ENCODE assay signal across 8 mouse cellular contexts in genomic region chr19:44296186-44296585, GRCm38 (mm10). TPM values are rescaled to one million over a fixed set of nuclear protein-coding genes. Genes with fewer than 3 reads are reported as not detected.
A peak's percentile ranks its signal among the peaks of the same experiment; 100 is the strongest.
DNase-seq lines count a peak whose midpoint lies in the region; ATAC-seq and TF ChIP-seq lines count a peak whose summit lies in the region.

No protein-coding gene starts in this region.

- H3K9me3 ChIP-seq in heart, embryonic 12.5 days (replicated peaks), result no peaks in the 10 kb centered on the region
- H3K9me3 ChIP-seq in ES-E14 (ENCODE audit: control insufficient read depth, insufficient read depth, low read depth, low read length), result no peaks in the 10 kb centered on the region
- H3K9me3 ChIP-seq in hindbrain, embryonic 14.5 days (ENCODE audit: control insufficient read depth, low read length), result no peaks in the 10 kb centered on the region
- H3K9me3 ChIP-seq in midbrain, embryonic 16.5 days (replicated peaks; ENCODE audit: control insufficient read depth, low read length, poor library complexity, severe bottlenecking), result no peaks in the 10 kb centered on the region

- in situ Hi-C loops in ES-E14 (cut with MboI; ENCODE audit: low sequenced_read_pairs in 2 of 2, unreplicated experiment in 2 of 2), result loop anchor here in 1 of 2 experiments (5.0 kb wide), 1 partner anchor 49 kb away; no protein-coding TSS in a partner anchor

- 60% methylated on average over 7 of the region's 7 CpGs for WGBS in heart, embryonic 12.5 days
- WGBS in hindbrain, embryonic 14.5 days, result 20% methylated on average over 7 of the region's 7 CpGs
- WGBS in midbrain, embryonic 16.5 days, result 22% methylated on average over 7 of the region's 7 CpGs

- peak overlapping the region; percentile 91 for H3K4me2 ChIP-seq in heart, embryonic 12.5 days
- H3K4me2 ChIP-seq in hindbrain, embryonic 14.5 days (replicated peaks), result peak overlapping the region; percentile 99
- peak overlapping the region; percentile 95 for H3K4me2 ChIP-seq in midbrain, embryonic 16.5 days (ENCODE audit: low read length)

- peak overlapping the region; percentile 92 for H3K4me3 ChIP-seq in heart, embryonic 12.5 days
- H3K4me3 ChIP-seq in ES-E14 (ENCODE audit: insufficient read depth in 1 of 2, low read depth in 1 of 2, low read length in 2 of 2, poor library complexity in 1 of 2, severe bottlenecking in 1 of 2), result peak overlapping the region; percentile 94 to 98
- peak overlapping the region; percentile 65 for H3K4me3 ChIP-seq in hindbrain, embryonic 14.5 days (replicated peaks; ENCODE audit: low read length)
- H3K4me3 ChIP-seq in midbrain, embryonic 16.5 days (ENCODE audit: low read depth, low read length), result peak overlapping the region; percentile 77

- no peaks in the 10 kb centered on the region for H3K27me3 ChIP-seq in heart, embryonic 12.5 days (replicated peaks)
- H3K27me3 ChIP-seq in hindbrain, embryonic 14.5 days (ENCODE audit: control insufficient read depth, insufficient read depth, low read length), result no peaks in the 10 kb centered on the region
- no peaks in the 10 kb centered on the region for H3K27me3 ChIP-seq in midbrain, embryonic 16.5 days (ENCODE audit: control insufficient read depth, insufficient read depth, low read depth, low read length)

- intact Hi-C loops in left cerebral cortex, postnatal 36 days (cut with DNase I), result loop anchor here (5.0 kb wide), 2 partner anchors 99 to 111 kb away; partner anchors contain the start of gene Scd1

- peaks cover 64% of the 10 kb centered on the region for H3K36me3 ChIP-seq in heart, embryonic 12.5 days
- peaks cover 63% of the 10 kb centered on the region for H3K36me3 ChIP-seq in ES-E14 (ENCODE audit: control insufficient read depth, insufficient read depth, low read length, poor library complexity, severe bottlenecking)
- H3K36me3 ChIP-seq in hindbrain, embryonic 14.5 days (replicated peaks; ENCODE audit: control insufficient read depth, insufficient read depth), result peaks cover 53% of the 10 kb centered on the region
- H3K36me3 ChIP-seq in midbrain, embryonic 16.5 days (ENCODE audit: control insufficient read depth, insufficient read depth, low read length), result peaks cover 15% of the 10 kb centered on the region

- ATAC-seq in heart, embryonic 12.5 days (ENCODE audit: insufficient number of reproducible peaks, low FRiP score), result no peak
- no peak for ATAC-seq in hindbrain, embryonic 14.5 days (ENCODE audit: low FRiP score)
- no peak for ATAC-seq in midbrain, embryonic 16.5 days

- H3K4me1 ChIP-seq in heart, embryonic 12.5 days (replicated peaks), result peaks cover 80% of the 10 kb centered on the region
- H3K4me1 ChIP-seq in ES-E14 (ENCODE audit: control insufficient read depth in 2 of 2, insufficient read depth in 2 of 2, low read length in 2 of 2, poor library complexity in 1 of 2), result peaks cover 0 to 30% of the 10 kb centered on the region in 2 experiments; a peak in 3 of 4 replicates
- peaks cover 65% of the 10 kb centered on the region for H3K4me1 ChIP-seq in hindbrain, embryonic 14.5 days (replicated peaks; ENCODE audit: control insufficient read depth, insufficient read depth, low read length)
- peaks cover 65% of the 10 kb centered on the region for H3K4me1 ChIP-seq in midbrain, embryonic 16.5 days (ENCODE audit: control insufficient read depth, insufficient read depth, low read length)

- DNase-seq in heart, adult 9 months (ENCODE audit: low spot score in 2 of 2), result no peak
- DNase-seq in ES-E14 (ENCODE audit: low read depth, low spot score), result no peak
- DNase-seq in hindbrain, embryonic 14.5 days (ENCODE audit: low spot score), result no peak
- no peak for DNase-seq in adrenal gland, adult 8-10 months
- no peak for DNase-seq in cerebellum, postnatal 10 days
- DNase-seq in left cerebral cortex, postnatal 36 days (ENCODE audit: low spot score in 2 of 2), result no peak

- peak overlapping the region; percentile 77 for H3K9ac ChIP-seq in heart, embryonic 12.5 days
- no peak overlapping the region for H3K9ac ChIP-seq in ES-E14 (ENCODE audit: insufficient read depth, low read depth, low read length, poor library complexity, severe bottlenecking)
- peak overlapping the region; percentile 93 for H3K9ac ChIP-seq in hindbrain, embryonic 14.5 days
- H3K9ac ChIP-seq in midbrain, embryonic 16.5 days (ENCODE audit: low read depth, low read length), result peak overlapping the region; percentile 89

- H3K27ac ChIP-seq in heart, embryonic 12.5 days (ENCODE audit: poor library complexity, severe bottlenecking), result no peak overlapping the region; the same call in 1 of the 2 replicates
- no peak overlapping the region for H3K27ac ChIP-seq in ES-E14 (ENCODE audit: insufficient read depth, low read depth, low read length, poor library complexity, severe bottlenecking)
- H3K27ac ChIP-seq in hindbrain, embryonic 14.5 days, result no peak overlapping the region; the same call in 1 of the 2 replicates
- no peak overlapping the region for H3K27ac ChIP-seq in midbrain, embryonic 16.5 days (ENCODE audit: low read length)

TF ChIP-seq in ES-E14, 5 proteins besides CTCF, POLR2A, EP300 and RAD21:
- TF ChIP-seq ZC3H11A (IDR thresholded peaks at IDR 0.05; ENCODE audit: borderline replicate concordance, low read depth, low read length) (no peak), HCFC1 (IDR thresholded peaks at IDR 0.05; ENCODE audit: borderline replicate concordance, insufficient read depth, low read length) (no peak), ZNF384 (IDR thresholded peaks at IDR 0.05; ENCODE audit: low read depth, low read length) (no peak), MAFK (IDR thresholded peaks at IDR 0.05; ENCODE audit: insufficient read depth, low read depth, low read length) (no peak), CHD2 (IDR thresholded peaks at IDR 0.05; ENCODE audit: low read depth, low read length) (no peak)

RNA-seq across cellular contexts. Expression of gene Scd2, which starts 2.7 kb away (rescaled TPM):
- 216 and 231 TPM in 2 replicates for polyA plus RNA-seq in heart, embryonic 12.5 days (2016; fragmentation: Nextera tagmentation; extraction: Ambion mirVana)
- 284 and 303 TPM in 2 replicates for total RNA-seq in ES-E14 (2012; rRNA removed)
- 323 and 381 TPM in 2 replicates for polyA plus RNA-seq in hindbrain, embryonic 14.5 days (2014; fragmentation: Nextera tagmentation; extraction: Ambion mirVana)
- 281 and 311 TPM in 2 replicates for polyA plus RNA-seq in midbrain, embryonic 16.5 days (2015; fragmentation: Nextera tagmentation; extraction: Ambion mirVana)
- total RNA-seq in adrenal gland, adult 8-10 months (2022), result 1,000 to 10,000 TPM in 3 of 4 experiments, 100 to 1,000 TPM in 1; 965 to 1,225 (median 1,109) TPM
- total RNA-seq in left cerebral cortex, postnatal 36 days (2021), result 100 to 1,000 TPM; 590 to 647 TPM

RNA-seq across cellular contexts. Expression of gene Scd4, which starts 36.7 kb away (rescaled TPM):
- 0.29 and 0.42 TPM in 2 replicates for polyA plus RNA-seq in heart, embryonic 12.5 days (2016; fragmentation: Nextera tagmentation; extraction: Ambion mirVana)
- total RNA-seq in ES-E14 (2012; rRNA removed), result 0.13 TPM in 1 of 2 replicates, not detected in the other
- 0.25 and 0.30 TPM in 2 replicates for polyA plus RNA-seq in hindbrain, embryonic 14.5 days (2014; fragmentation: Nextera tagmentation; extraction: Ambion mirVana)
- 0.18 and 0.19 TPM in 2 replicates for polyA plus RNA-seq in midbrain, embryonic 16.5 days (2015; fragmentation: Nextera tagmentation; extraction: Ambion mirVana)
- 1 to 10 TPM; 4.5 to 7.6 (median 6.6) TPM for total RNA-seq in adrenal gland, adult 8-10 months (2022)
- 1 to 10 TPM; 2.2 to 3.1 TPM for total RNA-seq in left cerebral cortex, postnatal 36 days (2021)
